Mouse (Mus musculus): ENCODE data around the gene Fbl. TPM values are rescaled to one million over a fixed set of nuclear protein-coding genes. Genes with fewer than 3 reads are reported as not detected.
"Not testable (repeated sequence)": the region's sequence is repeated elsewhere in the genome, so short reads cannot be mapped to it uniquely, and the experiment has no call there.

Gene Fbl
- polyA plus RNA-seq, 1 experiment from 2014 or later = 142 TPM

DNA sequence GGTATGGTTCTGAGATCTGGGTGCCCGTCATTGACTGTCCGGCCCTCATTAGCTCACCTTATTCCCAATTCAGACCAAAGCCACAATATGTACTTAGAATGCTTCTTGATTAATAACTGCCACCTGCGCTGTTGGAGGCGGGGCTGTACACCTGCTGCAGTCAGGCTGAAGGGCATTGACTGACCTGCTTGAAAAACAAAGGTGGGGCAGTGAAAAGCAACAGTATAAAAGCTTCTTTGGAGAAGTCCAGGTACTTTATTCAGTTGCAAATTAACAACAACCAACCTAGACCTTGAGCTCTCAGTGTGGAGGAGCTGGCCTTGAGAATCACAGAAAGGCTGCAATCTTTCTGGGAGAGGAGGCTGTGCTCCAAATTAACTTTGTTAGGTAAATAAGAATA is 57.9 kb downstream of the Fbl start:
- not testable (repeated sequence) for H3K9ac ChIP-seq; H3K4me3 ChIP-seq; H3K4me2 ChIP-seq (replicated peaks); H3K36me3 ChIP-seq; H3K9me3 ChIP-seq; H3K4me1 ChIP-seq; H3K27me3 ChIP-seq; ATAC-seq (ENCODE audit: low FRiP score, low read depth); H3K27ac ChIP-seq
- WGBS = 95% methylated on average over 4 of the region's 4 CpGs

Other genes with a start within 250 kb of the Fbl start
- 10.0 and 12.0 TPM in 2 replicates for gene Zfp974, start 240.2 kb upstream of the Fbl start, polyA plus RNA-seq (2015; fragmentation: Nextera tagmentation; extraction: Ambion mirVana)
- 23.8 and 24.2 TPM in 2 replicates for gene Zfp780b, start 190.5 kb upstream of the Fbl start, polyA plus RNA-seq (2015; fragmentation: Nextera tagmentation; extraction: Ambion mirVana)
- 4.9 and 5.2 TPM in 2 replicates for gene Zfp850, start 155.6 kb upstream of the Fbl start, polyA plus RNA-seq (2015; fragmentation: Nextera tagmentation; extraction: Ambion mirVana)
- 340 and 343 TPM in 2 replicates for gene Psmc4, start 119.6 kb upstream of the Fbl start, polyA plus RNA-seq (2015; fragmentation: Nextera tagmentation; extraction: Ambion mirVana)
- 0.37 and 0.74 TPM in 2 replicates for gene Fcgbp, start 98.5 kb upstream of the Fbl start, polyA plus RNA-seq (2015; fragmentation: Nextera tagmentation; extraction: Ambion mirVana)
- 0.03 TPM in 1 of 2 replicates, not detected in the other for gene 9530053A07Rik, start 40.2 kb upstream of the Fbl start, polyA plus RNA-seq (2015; fragmentation: Nextera tagmentation; extraction: Ambion mirVana)
- 15.0 and 16.0 TPM in 2 replicates for gene Dyrk1b, start 9.8 kb downstream of the Fbl start, polyA plus RNA-seq (2015; fragmentation: Nextera tagmentation; extraction: Ambion mirVana)
- 2.5 and 4.4 TPM in 2 replicates for gene Eid2, start 98.2 kb downstream of the Fbl start, polyA plus RNA-seq (2015; fragmentation: Nextera tagmentation; extraction: Ambion mirVana)
- gene Eid2b, start 108.0 kb downstream of the Fbl start, polyA plus RNA-seq (2015; fragmentation: Nextera tagmentation; extraction: Ambion mirVana) = 16.6 TPM in 2 replicates
- gene Selenov, start 121.5 kb downstream of the Fbl start, polyA plus RNA-seq (2015; fragmentation: Nextera tagmentation; extraction: Ambion mirVana) = 0.20 and 0.48 TPM in 2 replicates
- 1.3 and 1.4 TPM in 2 replicates for gene Dll3, start 132.5 kb downstream of the Fbl start, polyA plus RNA-seq (2015; fragmentation: Nextera tagmentation; extraction: Ambion mirVana)
- gene Timm50, start 142.4 kb downstream of the Fbl start, polyA plus RNA-seq (2015; fragmentation: Nextera tagmentation; extraction: Ambion mirVana) = 144 and 146 TPM in 2 replicates
- gene Supt5, start 169.0 kb downstream of the Fbl start, polyA plus RNA-seq (2015; fragmentation: Nextera tagmentation; extraction: Ambion mirVana) = 98.8 and 106 TPM in 2 replicates
- 908 and 932 TPM in 2 replicates for gene Rps16, start 180.9 kb downstream of the Fbl start, polyA plus RNA-seq (2015; fragmentation: Nextera tagmentation; extraction: Ambion mirVana)
- gene Plekhg2, start 202.9 kb downstream of the Fbl start, polyA plus RNA-seq (2015; fragmentation: Nextera tagmentation; extraction: Ambion mirVana) = 89.5 and 98.3 TPM in 2 replicates
- 8.9 and 10.3 TPM in 2 replicates for gene Zfp36, start 210.5 kb downstream of the Fbl start, polyA plus RNA-seq (2015; fragmentation: Nextera tagmentation; extraction: Ambion mirVana)
- gene Med29, start 223.0 kb downstream of the Fbl start, polyA plus RNA-seq (2015; fragmentation: Nextera tagmentation; extraction: Ambion mirVana) = 47.9 and 55.0 TPM in 2 replicates
- gene Paf1, start 223.2 kb downstream of the Fbl start, polyA plus RNA-seq (2015; fragmentation: Nextera tagmentation; extraction: Ambion mirVana) = 77.9 and 89.5 TPM in 2 replicates

Measured in limb, embryonic 13.5 days (tissue).